Mouse (Mus musculus) heart, embryonic 11.5 days (tissue): ENCODE results near the gene Vps50. TPM values are rescaled to one million over a fixed set of nuclear protein-coding genes. Genes with fewer than 3 reads are reported as not detected.

ENCODE experiments used
- ATAC-seq: fragments of 200-750 bp; cut with Nextera tagmentation; replicated peaks from 2 replicates; pipeline ENCODE4 v1.8.0; 2017; ENCODE audit warnings: moderate library complexity; ENCODE audit not compliant: insufficient number of reproducible peaks, low FRiP score, low TSS enrichment
- H3K27ac ChIP-seq: fragments of 300-500 bp; sonication (generic); 2 replicates; pipeline ENCODE4 v1.5.1; 2014; ENCODE audit warnings: mild to moderate bottlenecking, low read depth, low read length
- H3K27me3 ChIP-seq: fragments of 300-500 bp; sonication (generic); 2 replicates; pipeline ENCODE4 v1.6.1; 2014; ENCODE audit warnings: mild to moderate bottlenecking, low read length, mixed read lengths; ENCODE audit not compliant: control insufficient read depth, insufficient read depth
- H3K36me3 ChIP-seq: fragments of 300-500 bp; sonication (generic); 2 replicates; pipeline ENCODE4 v1.6.1; 2014; ENCODE audit warnings: mild to moderate bottlenecking, low read length, moderate library complexity, mixed read lengths; ENCODE audit not compliant: control insufficient read depth, insufficient read depth
- H3K4me1 ChIP-seq: fragments of 300-500 bp; sonication (generic); 2 replicates; pipeline ENCODE4 v1.6.1; 2014; ENCODE audit warnings: low read length; ENCODE audit not compliant: control insufficient read depth, insufficient read depth
- H3K4me2 ChIP-seq: fragments of 300-500 bp; sonication (generic); 2 replicates; pipeline ENCODE4 v1.6.1; 2014; ENCODE audit warnings: mild to moderate bottlenecking, moderate library complexity
- H3K4me3 ChIP-seq: fragments of 300-500 bp; sonication (generic); 2 replicates; pipeline ENCODE4 v1.5.1; 2014; ENCODE audit warnings: low read depth, low read length
- H3K9ac ChIP-seq: fragments of 300-500 bp; sonication (generic); 2 replicates; pipeline ENCODE4 v1.6.1; 2014; ENCODE audit warnings: mild to moderate bottlenecking, low read depth, low read length, moderate library complexity
- H3K9me3 ChIP-seq: fragments of 300-500 bp; sonication (generic); replicated peaks from 2 replicates; pipeline ENCODE4 v1.6.1; 2016; ENCODE audit warnings: low read length; ENCODE audit not compliant: control insufficient read depth
- WGBS: fragments of 180-500 bp; shearing (Covaris S2); extraction: QIAGEN DNeasy Blood & Tissue Kit; methylation state at CpG from one replicate; pipeline ENCODE4 v1.1.7; 2014; ENCODE audit not compliant: insufficient replicate concordance; 5-methylcytosine and 5-hydroxymethylcytosine counted together
- polyA plus RNA-seq: library from polyadenylated mRNA; unstranded; fragments of >200 nt; fragmentation: Nextera tagmentation; extraction: Ambion mirVana; gene quantifications from 2 replicates; pipeline ENCODE4 v1.2.1, GENCODE M21; 2014

Vps50 gene
- polyA plus RNA-seq, 1 experiment from 2014 or later = 21.2 TPM

GRCm38 (mm10) chr6:3479853-3480252, 18.3 kb upstream of the Vps50 start:
- Histone ChIP-seq H3K36me3 (no peaks in the 10 kb centered on the region), H3K27me3 (no peaks in the 10 kb centered on the region), H3K27ac (no peak overlapping the region), H3K4me2 (no peak overlapping the region), H3K4me3 (no peak overlapping the region), H3K9me3 (no peaks in the 10 kb centered on the region), H3K9ac (no peak overlapping the region), H3K4me1 (no peaks in the 10 kb centered on the region)
- ATAC-seq = no peak
- WGBS = 76% methylated on average over 5 of the region's 5 CpGs

DNA sequence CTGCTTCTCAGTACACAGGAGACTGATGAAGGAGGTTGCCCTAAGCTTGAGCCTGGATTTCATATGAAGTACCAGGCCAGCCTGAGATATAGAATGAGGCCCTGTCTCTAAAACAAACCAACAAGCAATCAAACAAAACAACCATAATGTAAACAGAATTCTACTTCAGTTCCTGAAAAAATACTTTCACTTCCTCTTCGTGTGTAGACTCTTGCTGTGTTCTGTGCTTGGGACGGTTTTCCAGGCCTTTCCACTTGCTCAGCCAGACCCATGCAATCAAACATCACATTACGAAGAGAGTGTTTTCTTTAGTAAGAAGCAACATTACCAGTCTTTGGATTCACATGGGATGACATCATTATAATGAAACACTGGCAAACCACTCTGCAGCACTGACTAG, 16.5 kb upstream of the Vps50 start:
- Histone ChIP-seq H3K36me3 (no peaks in the 10 kb centered on the region), H3K4me3 (no peak overlapping the region), H3K9ac (no peak overlapping the region), H3K27ac (no peak overlapping the region), H3K4me1 (no peaks in the 10 kb centered on the region), H3K9me3 (no peaks in the 10 kb centered on the region), H3K27me3 (no peaks in the 10 kb centered on the region), H3K4me2 (no peak overlapping the region)
- ATAC-seq = no peak
- 70% methylated on average over 3 of the region's 3 CpGs for WGBS

DNA sequence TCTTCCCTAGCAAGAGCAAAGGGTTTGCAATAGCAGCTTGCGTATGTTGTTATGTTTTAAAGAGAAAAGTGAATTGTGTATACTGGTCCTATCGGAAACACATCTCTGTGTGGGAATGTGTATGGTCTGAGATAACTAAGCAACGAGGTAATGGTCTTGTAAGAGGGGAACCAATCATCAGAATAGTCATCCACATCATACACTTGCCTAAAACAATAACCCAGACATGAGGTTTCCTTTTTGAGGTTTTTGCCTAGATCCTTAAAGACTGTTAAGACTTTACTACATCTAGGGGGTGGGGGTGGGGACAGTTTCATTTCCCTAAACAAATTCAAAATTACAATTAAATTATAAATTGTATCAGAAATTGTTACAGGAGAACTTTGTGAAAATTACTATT, 13.0 kb upstream of the Vps50 start:
- Histone ChIP-seq H3K4me1 (no peaks in the 10 kb centered on the region), H3K9me3 (no peaks in the 10 kb centered on the region), H3K27ac (no peak overlapping the region), H3K9ac (no peak overlapping the region), H3K27me3 (no peaks in the 10 kb centered on the region), H3K36me3 (no peaks in the 10 kb centered on the region), H3K4me2 (no peak overlapping the region), H3K4me3 (no peak overlapping the region)
- ATAC-seq = no peak
- WGBS = 72% methylated on average over 3 of the region's 3 CpGs

GRCm38 (mm10) chr6:3487355-3487754, 10.8 kb upstream of the Vps50 start:
- no peaks in the 10 kb centered on the region for H3K27me3 ChIP-seq
- H3K4me3 ChIP-seq = no peak overlapping the region
- no peak overlapping the region for H3K9ac ChIP-seq
- no peaks in the 10 kb centered on the region for H3K4me1 ChIP-seq
- H3K36me3 ChIP-seq = no peaks in the 10 kb centered on the region
- H3K4me2 ChIP-seq = no peak overlapping the region
- no peaks in the 10 kb centered on the region for H3K9me3 ChIP-seq
- no peak overlapping the region for H3K27ac ChIP-seq
- no peak for ATAC-seq
- 71% methylated on average over 1 of the region's 1 CpGs for WGBS

DNA sequence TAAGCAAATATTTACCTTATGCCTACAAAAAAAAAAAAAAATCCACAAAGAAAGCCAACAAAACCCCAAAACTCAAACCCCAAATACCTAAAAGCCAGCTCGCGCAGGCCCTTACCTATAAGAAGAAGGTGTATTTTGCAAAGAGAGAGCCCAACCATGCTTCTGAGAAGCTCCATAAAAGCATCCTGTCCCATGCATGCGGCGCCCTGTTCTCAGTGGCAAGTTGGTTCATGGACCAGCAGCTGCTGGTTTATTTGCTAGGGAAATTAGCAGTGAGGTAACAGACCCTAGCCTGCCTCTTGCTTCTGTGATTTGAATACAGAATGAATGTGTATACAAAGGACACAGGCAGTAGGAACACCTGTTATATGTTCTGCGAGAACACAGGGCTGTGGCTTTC, 3.9 kb upstream of the Vps50 start:
- Histone ChIP-seq H3K27me3 (peaks cover 3% of the 10 kb centered on the region; the same call in 1 of the 2 replicates), H3K4me2 (no peak overlapping the region), H3K27ac (no peak overlapping the region), H3K9me3 (no peaks in the 10 kb centered on the region), H3K36me3 (no peaks in the 10 kb centered on the region), H3K4me3 (no peak overlapping the region), H3K4me1 (no peaks in the 10 kb centered on the region), H3K9ac (no peak overlapping the region)
- WGBS = 77% methylated on average over 5 of the region's 5 CpGs
- no peak for ATAC-seq

GRCm38 (mm10) chr6:3496210-3496609, 2.0 kb upstream of the Vps50 start:
- no peak overlapping the region for H3K9ac ChIP-seq
- no peak for ATAC-seq
- no peaks in the 10 kb centered on the region for H3K9me3 ChIP-seq
- H3K4me1 ChIP-seq = no peaks in the 10 kb centered on the region
- no peak overlapping the region for H3K27ac ChIP-seq
- no peak overlapping the region for H3K4me3 ChIP-seq
- 5% methylated on average over 2 of the region's 2 CpGs for WGBS
- peaks cover 3% of the 10 kb centered on the region; the same call in 1 of the 2 replicates for H3K27me3 ChIP-seq
- no peaks in the 10 kb centered on the region for H3K36me3 ChIP-seq
- H3K4me2 ChIP-seq = no peak overlapping the region

GRCm38 (mm10) chr6:3500286-3500685, 2.1 kb downstream of the Vps50 start:
- no peak for ATAC-seq

DNA sequence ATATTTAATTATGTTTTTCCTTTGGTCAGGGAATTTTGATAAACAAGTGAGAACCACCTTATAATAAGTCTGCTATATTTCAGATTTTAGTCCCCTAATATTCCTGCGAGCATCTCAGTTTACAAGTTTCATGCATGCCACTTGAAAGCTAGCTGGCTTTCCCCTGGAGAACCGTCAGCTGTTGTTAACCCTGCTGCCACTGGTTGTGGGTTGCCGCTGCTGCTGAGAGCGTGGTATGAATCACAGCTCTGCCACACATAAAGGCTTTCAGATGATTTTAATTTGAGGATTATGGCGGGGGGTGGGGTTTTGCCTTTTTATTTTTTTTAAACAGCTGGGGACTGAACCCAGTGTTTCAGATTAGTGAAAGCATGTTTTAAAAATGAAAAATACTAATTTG, 7.1 kb downstream of the Vps50 start:
- Histone ChIP-seq H3K4me1 (no peaks in the 10 kb centered on the region), H3K4me3 (no peak overlapping the region), H3K9me3 (no peaks in the 10 kb centered on the region), H3K36me3 (no peaks in the 10 kb centered on the region), H3K9ac (no peak overlapping the region), H3K27me3 (no peaks in the 10 kb centered on the region), H3K27ac (no peak overlapping the region), H3K4me2 (no peak overlapping the region)
- no peak for ATAC-seq
- WGBS = 90% methylated on average over 5 of the region's 5 CpGs

More at GRCm38 (mm10) chr6:3500286-3500685, 2.1 kb downstream of the Vps50 start:
- no peak overlapping the region for H3K4me3 ChIP-seq
- H3K36me3 ChIP-seq = no peaks in the 10 kb centered on the region
- no peaks in the 10 kb centered on the region for H3K27me3 ChIP-seq
- H3K9me3 ChIP-seq = no peaks in the 10 kb centered on the region
- no peaks in the 10 kb centered on the region for H3K4me1 ChIP-seq
- no peak overlapping the region for H3K27ac ChIP-seq
- no peak overlapping the region for H3K9ac ChIP-seq
- H3K4me2 ChIP-seq = no peak overlapping the region
- 87% methylated on average over 3 of the region's 3 CpGs for WGBS

- Histone ChIP-seq H3K27ac (no peak overlapping the region), H3K27me3 (no peaks in the 10 kb centered on the region), H3K9me3 (no peaks in the 10 kb centered on the region), H3K4me1 (no peaks in the 10 kb centered on the region), H3K4me3 (no peak overlapping the region), H3K9ac (no peak overlapping the region), H3K4me2 (no peak overlapping the region), H3K36me3 (no peaks in the 10 kb centered on the region)
- ATAC-seq = no peak
- WGBS = 67% methylated on average over 4 of the region's 4 CpGs
These were observed 8.9 kb downstream of the Vps50 start for GRCm38 (mm10) chr6:3507078-3507477.
